Mouse (Mus musculus): ENCODE measurements around the gene Nrxn2.

Nrxn2 gene

DNA sequence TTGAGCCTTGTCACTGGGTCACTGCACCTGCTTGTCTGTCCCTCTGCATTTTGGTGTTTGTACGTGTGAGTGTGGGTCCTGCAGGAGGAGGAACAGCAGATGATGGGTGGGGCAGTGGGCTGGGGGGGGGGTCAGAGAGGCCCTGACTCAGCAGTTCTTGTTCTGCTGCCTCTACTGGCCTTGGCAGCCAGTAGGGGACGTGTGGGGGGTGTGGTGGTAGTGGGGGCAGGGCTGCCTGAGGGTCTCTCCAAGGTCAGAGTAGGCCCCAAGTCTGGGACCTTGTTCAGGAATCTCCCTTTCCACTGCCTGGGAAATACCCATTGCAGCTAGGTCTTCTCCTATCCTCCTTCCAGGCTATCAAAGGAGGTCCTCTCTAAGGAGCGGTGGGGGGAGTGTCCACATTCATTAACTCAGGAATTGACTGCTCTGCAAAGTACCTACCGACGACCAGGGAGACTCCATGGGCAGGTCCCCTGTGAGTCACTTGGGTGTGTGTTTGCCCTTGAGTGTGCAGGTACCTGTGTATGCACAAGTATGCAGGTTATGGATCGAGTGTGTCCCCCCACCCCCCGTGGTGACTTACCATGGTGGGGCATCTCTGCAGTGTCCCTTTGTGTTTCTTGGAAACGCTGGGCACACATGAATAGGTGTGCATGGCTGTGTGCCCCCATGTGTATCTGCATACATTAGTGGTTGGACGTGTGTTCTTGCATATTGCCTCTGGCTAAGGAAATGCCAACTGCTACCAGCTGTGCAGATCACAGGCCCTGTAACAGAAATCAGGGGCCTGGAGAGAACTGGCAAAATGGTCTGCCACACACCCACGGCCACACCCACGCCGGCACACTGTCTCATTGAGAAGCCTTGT, 1.4 kb upstream of the Nrxn2 start:
- DNase-seq (ENCODE audit: low read depth), result no peak

DNA sequence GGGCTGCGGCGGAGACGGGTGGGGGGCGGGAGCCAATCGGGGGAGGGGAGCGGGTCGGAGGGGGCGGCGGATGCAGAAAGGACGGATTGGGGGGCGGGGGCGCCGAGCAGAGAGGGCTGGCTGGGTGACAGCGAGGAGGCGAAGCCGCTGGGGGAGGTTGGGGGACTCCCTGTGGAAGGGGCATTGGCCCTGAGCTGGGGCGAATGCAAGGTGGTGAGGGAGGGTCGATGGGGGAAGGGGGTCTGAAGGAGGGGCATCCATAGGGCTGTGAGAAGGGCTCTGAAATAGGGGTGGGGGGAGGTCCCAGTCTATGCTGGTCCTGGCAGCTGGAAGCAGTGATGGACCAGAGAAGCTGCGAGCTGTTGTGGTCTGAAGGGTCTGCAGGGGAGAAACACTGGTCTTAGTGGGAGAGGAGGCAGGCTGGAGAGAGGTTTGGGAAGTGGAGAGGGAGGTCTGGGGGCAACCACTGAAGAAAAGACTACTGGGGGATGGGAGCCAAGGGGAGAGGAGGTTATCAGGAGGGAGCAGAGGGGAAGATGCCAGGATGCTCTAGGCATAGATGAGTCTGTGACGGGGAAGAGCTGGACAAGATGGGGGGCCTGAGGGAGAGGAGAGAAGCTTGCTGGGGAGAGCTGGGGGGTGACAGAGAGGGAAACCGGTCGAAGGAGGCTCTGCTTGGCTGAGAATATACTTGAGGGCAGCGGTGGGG, 607 bp downstream of the Nrxn2 start:
- no peak for DNase-seq (ENCODE audit: low read depth)

DNA sequence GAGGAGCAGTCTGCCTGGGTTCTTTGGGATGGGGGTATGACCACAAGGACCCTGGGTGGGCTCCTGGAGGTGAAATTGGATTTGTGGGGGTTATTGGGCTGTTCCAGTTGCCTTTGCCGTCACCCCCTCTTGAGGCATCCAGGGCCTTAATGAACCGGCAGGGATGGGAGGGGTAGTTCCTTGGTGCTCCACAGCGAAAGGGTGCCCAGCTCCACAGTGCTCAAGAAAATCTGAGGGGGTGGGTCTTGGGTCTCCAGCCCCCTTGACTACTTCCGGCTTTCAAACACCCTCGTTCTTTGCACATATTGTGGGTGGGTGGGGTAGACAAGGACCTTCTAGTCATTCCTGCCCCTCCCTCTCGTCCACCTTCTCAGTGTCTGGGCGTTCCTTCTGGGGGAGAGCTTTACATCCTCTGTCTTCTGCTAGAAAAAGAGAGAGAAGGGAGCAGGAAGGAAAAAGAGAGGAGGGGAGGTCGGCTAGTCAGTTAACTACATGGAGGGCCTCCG, 1.3 kb downstream of the Nrxn2 start:
- no peak for DNase-seq (ENCODE audit: low read depth)

DNA sequence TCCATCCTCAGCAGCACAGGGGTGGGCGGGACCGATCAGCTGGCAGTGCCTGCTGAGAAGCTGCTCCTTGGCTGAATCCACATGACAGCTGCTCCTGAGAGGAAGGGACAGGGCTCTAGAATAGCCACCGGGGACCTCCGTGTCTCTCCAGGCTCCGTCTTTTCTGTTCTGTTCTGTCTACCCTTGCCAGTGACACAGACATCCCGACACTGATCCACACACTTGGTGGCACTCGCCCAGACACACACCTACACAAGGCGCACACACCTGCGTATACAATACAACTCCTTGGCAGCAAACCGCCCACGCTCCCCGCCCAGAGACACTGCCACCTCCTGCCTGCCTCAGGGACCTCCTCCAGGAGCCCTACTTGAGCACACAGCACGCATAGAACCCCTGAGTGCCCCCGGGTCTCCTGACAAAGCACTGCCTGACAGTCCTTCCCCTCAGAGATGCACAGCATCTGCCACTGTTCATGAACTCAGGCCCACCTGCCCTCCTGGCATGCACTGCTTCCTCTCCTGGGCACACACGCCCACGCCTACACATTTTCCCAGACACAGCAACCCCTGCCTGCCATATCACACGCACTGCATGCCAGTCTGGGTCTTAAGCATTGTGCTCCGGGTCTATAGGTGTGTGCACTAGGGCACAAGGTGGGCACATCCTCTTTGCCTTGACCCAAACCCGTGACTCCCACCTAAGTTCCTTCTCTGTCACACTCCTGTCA, 2.1 kb downstream of the Nrxn2 start:
- DNase-seq (ENCODE audit: low read depth), result no peak

DNA sequence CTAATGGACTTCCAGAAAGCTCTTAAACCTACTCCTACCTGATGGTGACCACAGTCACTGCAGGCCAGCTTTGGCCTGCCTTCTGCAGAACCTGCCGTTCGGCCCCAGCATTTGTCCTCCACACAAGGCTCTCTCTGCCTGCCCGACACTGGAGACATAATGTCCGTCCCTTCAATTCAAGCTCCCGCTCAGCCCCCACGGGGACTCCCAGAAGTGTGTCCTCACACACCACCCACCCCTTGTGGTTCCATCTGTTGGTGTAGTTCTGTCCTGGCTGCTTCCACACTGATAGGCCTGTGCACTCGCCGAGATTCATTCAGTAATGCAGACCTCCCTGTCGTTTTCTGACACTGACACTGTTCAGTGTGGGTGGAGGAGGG, 2.7 kb downstream of the Nrxn2 start:
- DNase-seq (ENCODE audit: low read depth), result no peak

DNA sequence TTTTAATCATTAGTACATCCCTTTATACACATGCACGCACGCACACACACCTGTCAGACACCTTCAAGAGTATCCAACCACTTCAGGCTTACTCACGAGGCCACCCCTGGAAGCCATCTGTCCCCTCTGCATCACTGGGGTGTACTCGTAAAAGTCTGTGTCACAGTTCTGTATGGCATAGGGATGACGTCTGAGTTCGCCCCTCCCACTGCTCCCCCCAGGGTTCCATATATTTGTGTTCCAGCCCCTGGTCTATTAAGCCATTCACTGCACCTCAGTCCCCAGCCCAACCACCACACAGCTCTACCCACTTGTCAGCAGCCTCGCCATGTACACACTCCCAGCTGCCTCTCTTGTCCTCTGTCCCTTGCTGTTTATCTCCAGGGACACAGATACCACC, 3.5 kb downstream of the Nrxn2 start:
- no peak for DNase-seq (ENCODE audit: low read depth)

DNA sequence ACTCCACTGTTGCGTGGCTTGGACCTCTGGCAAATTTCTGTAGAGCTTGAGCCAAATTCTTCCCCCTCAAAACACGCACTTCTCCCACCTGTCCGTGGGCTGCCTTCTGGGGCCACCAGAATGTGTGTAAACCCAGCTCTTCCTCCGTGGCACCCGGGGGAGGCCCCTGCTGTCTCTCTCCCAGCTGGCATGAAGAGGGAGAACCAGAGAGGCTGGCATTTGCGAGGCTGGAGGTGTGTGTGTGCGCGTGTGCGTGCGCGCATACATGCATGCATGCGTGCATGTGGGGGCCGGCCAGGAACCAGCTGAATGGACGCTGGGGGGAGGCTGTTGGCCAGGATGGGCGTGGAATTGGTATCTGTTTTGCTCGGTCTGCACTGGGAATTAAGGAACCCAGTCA, 4.7 kb downstream of the Nrxn2 start:
- no peak for DNase-seq (ENCODE audit: low read depth)

DNA sequence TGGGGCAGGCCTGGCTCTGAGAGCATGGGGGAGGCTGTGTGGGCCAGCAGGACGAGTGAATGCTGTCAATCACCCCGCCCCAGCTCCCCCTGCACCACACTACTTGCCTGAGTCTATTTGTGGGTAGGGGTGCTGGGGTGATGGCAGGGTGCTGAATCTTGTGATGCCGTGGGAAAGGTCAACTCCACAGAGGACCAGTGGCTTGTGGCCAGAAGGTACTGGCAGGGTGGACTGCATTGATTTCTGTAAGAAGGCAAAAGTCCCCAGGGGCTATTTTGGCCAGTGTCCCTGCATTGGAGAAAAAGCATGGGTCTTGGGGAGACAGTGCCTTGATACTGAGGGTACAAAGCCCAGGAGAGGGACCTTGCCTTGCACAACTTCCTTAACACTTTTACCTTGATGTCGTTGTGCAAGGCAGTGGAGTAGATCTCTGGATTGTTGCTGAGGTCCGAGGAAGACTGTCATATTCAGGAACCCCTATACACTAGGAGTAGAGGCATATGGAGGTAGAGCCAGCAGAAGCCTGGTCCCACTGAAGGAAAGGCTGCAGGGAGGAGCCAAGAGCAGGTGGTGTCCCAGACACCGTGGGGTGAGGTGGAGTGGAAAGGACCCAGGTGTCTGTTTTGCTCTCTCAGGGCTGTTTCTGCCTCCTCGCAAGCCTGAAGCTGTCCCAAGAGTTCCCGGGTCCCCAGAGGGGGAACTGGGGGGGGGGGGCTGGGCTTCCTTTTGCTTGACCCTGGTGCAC, 5.8 kb downstream of the Nrxn2 start:
- no peak for DNase-seq (ENCODE audit: low read depth)

DNA sequence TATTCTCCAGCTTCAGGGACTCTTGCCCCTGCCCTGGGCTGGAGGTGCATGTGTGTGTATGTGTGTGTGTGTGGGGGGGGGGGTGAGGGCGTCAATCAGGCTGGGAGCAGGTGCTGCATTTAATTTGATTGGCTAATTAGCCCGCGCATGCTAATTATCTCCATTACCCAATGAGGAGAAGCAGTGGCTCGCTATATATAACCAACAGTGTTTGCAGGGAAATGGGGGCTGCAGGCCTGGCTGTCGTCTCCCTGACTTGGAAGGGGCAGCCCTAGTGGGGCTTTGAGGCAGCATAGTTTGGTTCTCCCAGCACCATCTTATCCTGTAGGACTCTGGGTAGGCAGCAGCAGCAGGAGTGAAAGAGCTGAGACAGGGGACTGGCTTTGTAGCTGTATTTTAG, 7.1 kb downstream of the Nrxn2 start:
- no peak for DNase-seq (ENCODE audit: low read depth)

DNA sequence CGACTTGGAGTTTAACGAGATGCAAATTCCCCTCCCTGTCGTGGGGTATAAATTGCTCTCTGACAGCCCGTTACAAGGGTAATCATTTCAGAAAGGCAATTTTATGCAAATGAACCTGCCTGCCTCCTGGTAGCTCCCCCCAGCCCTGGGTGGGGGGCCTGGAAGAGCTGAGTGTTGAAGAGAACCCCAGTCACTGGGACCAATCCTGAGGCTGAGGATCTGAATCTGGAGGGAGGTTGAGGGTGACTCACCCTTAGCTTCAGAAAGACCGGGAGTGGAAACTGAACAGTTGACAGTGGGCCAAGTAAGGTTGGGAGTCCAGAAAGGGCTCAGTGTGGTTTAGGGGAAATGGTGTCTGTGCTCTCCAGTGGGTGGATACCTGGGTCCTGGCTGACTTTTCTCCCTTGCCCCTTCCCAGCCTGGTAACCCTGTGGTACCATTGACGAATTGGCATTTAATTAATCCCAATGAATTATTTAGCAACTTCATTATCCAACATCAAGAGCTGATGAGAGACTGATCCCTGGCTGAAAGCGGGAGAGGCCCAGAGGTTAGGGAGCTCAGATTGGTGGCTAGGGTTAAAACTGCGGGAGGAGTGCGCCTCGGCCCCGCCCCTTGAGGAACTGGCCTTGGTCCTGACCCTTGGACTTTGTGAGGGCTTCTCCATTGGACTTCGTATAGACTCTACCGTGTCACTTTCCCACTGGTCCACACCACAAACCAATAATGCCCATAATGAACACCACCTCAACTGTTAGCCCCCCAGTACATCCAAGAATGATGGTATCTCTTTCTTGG, 8.4 kb downstream of the Nrxn2 start:
- DNase-seq (ENCODE audit: low read depth), result peak; percentile 69

DNA sequence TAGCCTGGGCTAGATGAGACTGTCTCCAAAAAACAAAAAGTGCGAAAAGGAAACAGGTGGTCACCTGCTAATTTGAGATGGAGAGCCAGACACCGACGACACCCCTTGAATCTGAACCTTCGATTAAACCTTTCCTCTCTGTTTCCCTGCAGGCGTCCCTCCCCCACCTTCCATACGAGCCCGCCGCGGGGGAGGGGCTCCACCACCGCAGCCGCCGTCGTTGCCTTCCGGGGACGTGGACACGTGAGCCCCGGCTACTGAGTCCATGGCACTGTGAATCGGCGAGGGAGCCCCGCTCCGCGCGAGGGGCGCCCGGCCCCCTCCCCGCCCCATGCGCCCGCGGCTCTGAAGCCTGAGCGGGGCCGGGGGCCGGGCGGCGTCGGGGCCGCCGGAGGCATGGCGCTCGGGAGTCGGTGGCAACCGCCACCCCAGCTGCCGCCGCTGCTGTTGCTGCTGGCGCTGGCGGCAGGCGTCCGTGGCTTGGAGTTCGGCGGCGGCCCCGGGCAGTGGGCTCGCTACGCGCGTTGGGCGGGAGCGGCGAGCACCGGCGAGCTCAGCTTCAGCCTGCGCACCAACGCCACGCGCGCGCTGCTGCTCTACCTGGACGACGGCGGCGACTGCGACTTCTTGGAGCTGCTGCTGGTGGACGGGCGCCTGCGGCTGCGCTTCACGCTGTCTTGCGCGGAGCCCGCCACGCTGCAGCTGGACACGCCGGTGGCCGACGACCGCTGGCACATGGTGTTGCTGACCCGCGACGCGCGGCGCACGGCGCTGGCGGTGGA, 9.3 kb downstream of the Nrxn2 start:
- DNase-seq (ENCODE audit: low read depth), result no peak

DNA sequence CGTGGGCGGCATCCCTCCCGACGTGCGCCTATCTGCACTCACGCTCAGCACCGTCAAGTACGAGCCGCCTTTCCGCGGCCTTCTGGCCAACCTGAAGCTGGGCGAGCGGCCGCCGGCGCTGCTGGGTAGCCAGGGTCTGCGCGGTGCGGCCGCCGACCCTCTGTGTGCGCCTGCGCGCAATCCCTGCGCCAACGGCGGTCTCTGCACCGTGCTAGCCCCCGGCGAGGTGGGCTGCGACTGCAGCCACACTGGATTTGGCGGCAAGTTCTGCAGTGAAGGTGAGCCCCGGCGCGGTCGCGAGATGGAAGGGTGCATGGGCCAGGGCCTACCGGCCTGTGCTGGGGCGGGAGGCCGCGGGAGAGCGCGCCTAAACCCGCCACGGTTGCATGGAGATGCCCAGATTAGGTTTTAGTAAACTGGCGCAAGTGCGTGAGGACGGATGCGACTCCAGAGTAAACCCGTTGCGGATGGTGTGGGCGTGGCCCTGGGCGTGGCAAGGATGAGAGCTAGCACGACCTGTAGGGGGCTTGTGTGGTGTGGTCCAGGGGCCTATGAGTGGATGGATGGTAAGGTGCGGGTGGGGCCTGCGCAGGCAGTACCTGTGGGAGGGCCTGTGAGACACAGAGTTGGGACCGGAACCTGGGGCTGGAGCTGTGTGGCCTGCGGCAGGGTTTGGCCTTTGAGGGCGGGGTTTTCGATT, 10.1 kb downstream of the Nrxn2 start:
- DNase-seq (ENCODE audit: low read depth), result peak; percentile 44

DNA sequence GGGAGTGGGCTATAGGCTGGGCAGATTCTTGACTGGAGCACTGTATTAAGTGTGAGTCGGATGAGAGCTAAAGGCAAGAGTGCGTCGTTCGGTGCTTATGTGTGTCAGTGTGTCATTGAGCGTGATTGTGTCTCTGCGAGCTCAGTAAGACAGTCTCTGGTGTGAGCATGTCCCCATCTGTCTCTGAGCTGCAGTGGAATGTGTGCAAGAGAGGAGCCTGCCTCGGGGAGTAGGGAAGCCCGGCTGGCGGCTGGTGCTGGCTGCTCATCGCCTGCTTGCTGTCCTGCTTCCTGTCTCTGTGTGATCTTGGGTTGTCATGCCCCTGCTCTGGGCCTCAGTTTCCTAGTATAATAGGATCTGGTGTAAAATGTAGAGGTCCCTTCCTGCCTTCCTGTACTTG, 24.5 kb downstream of the Nrxn2 start:
- no peak for DNase-seq (ENCODE audit: low read depth)

DNA sequence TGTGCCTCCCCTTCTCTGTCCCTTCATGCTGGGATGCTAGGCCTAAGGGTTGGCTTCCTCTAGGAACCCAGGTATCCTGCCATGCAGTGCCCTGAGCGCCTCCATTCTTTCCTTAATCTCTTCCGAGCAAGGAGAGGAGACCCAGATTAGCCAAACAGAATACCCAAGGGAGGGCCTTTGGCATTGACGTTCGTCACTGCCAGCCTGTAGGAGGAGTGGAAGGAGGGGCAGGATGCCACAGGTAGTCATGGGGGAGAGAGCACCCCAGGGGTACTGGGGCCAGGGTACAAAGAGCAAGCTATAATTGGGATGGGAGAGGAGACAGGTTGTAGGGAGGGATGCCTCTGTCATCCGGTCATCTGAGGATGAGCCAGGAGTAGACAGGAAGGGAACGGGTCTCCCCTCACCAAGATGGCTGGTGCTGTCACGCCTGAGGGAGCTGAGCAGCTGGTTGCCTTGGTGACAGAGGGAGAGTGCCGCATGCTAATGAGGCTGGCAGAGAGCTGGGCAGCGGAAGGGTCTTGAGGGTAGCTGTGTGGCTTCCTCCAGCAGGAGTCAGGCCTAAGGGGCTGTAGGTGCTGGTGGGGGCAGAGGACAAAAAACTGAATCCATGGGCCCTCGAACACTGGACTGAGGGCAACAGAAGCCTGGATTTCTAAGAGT, 27.4 kb downstream of the Nrxn2 start:
- no peak for DNase-seq (ENCODE audit: low read depth)

DNA sequence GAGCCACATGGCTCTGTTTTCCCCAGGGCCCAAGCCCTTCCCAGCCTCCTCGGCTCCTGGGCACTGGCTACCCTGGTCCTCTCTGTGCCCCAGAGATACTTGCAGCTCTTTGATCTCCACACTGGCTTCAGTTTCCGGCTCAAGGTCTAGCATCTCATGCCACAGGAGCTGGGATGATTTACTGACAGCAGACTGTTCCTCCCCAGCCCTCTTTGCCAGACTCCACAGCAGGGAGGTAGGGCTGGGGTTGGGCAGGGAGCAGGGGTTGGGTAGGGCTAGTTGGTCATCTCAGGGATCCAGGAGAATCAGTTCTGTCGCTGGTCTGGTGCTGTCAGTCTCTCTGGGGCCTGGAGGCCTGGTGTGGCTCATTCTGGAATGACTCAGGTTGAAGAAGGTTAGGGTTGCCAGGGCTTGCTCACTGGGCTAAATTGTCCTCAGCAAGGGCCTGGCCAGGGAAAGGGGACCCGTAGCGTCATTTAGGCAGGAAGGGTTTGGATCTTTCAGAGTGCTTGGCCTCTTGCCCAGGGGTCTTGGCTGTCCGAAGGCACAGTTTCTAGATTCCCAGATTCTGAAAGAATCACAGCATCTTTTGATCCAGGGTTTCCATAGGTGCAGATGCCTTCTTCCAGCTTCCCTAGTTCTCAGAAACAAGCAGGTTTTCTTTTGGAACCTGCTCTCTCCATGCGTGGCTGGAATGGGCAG, 28.4 kb downstream of the Nrxn2 start:
- DNase-seq (ENCODE audit: low read depth), result no peak

DNA sequence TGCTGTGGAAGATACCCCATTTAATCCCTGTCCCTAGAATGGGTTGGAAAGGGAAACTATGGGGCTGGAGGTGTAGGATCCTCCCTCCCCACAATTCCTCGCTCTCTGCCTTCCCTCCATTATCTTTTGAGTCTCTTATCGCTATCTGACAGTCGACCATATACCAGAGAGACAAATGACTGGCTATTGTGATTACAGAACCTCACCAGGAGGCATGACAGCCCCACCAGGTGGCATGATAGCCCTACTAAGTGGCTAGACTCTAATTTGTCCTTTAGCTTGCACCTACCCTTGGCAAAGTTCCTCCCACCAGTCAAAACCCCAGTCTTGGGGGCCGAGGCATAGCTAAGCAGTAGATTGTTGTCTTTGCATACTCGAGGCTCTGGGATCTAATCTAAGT, 30.2 kb downstream of the Nrxn2 start:
- DNase-seq (ENCODE audit: low read depth), result no peak

DNA sequence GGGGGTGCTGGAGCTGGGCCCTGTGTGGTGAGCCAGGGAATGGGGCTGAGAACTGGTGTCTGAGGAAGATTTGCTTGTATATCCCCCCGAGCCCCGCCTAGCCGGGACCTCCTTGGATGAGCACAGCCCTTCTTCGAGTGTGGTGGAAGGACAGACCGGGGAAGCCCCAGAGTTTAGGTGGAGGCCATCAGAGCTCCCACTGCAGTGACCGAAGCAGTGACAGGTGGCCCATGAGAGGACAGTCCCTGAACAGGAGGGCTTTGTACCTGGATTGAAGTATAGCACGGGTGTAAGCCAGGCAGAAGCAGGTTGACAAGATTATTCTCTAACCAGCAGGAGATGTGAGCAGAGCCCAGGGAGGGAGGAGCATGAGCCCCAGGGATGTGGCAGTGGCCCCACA, 31.3 kb downstream of the Nrxn2 start:
- no peak for DNase-seq (ENCODE audit: low read depth)

DNA sequence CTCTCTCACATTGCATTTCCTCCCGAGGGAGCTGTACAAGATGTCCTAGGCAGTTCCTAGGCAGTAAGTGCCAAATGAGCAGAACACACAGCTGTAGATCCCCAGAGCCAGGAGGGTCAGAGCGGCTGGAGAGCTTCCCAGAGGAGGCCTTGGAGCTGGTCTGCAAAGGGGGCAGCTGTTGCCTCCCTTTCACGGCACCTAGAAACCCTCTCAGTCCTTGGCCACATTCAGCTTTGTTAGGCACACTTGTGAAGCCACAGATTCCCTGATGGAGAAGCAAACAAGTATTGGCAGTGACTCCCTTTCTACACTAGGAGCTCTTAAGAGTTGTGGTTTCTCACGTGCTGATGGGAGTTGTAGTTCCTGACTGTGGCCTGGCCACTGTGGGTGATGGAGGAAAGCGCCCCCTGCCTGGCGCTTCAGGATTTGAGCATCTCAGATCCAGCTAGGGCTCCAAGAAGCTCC, 33.5 kb downstream of the Nrxn2 start:
- peak; percentile 76 for DNase-seq (ENCODE audit: low read depth)

Measured in c-Kit-positive CD71-negative TER-119-negative erythroid progenitor cells, embryonic 14.5 days (primary cell).